In genomic region chr11:103134221-103134620, GRCm38 (mm10) we compare ENCODE assay signal across 9 mouse cellular contexts. TPM values are rescaled to one million over a fixed set of nuclear protein-coding genes. Genes with fewer than 3 reads are reported as not detected.
DNase-seq lines count a peak whose midpoint lies in the region; ATAC-seq and TF ChIP-seq lines count a peak whose summit lies in the region.
"Had no signal": no experiment of that assay in that cellular context is flagged by ENCODE, and none has a peak within 500 bp of the region (broad histone marks: within the 10 kb centered on the region; RNA-seq: fewer than 3 reads in every experiment).

No protein-coding gene starts in this region.

- ATAC-seq in heart, embryonic 15.5 days (replicated peaks; ENCODE audit: insufficient number of reproducible peaks, insufficient read depth, low FRiP score, low read depth), result no peak
- ATAC-seq in embryonic facial prominence, embryonic 12.5 days (ENCODE audit: insufficient number of reproducible peaks, insufficient read depth, low FRiP score, low TSS enrichment), result no peak
- ATAC-seq in liver, embryonic 13.5 days (ENCODE audit: low read depth), result no peak
- ATAC-seq: activated CD4-positive, CD25-positive, alpha-beta regulatory T cell, adult 4 months had no signal

- no peak for TF ChIP-seq CTCF in ES-Bruce4 (IDR thresholded peaks at IDR 0.05; ENCODE audit: low read depth, low read length)

- TF ChIP-seq EP300 in ES-Bruce4 (IDR thresholded peaks at IDR 0.05; ENCODE audit: insufficient read depth, low read depth, low read length), result no peak

- H3K4me1 ChIP-seq in heart, embryonic 15.5 days (replicated peaks), result peaks cover 35% of the 10 kb centered on the region
- peaks cover 3% of the 10 kb centered on the region for H3K4me1 ChIP-seq in ES-Bruce4 (ENCODE audit: control insufficient read depth, insufficient read depth, low read length)
- peaks cover 25% of the 10 kb centered on the region for H3K4me1 ChIP-seq in embryonic facial prominence, embryonic 12.5 days
- peaks cover 63% of the 10 kb centered on the region for H3K4me1 ChIP-seq in liver, embryonic 13.5 days (replicated peaks)

- peak overlapping the region; percentile 76 for H3K4me2 ChIP-seq in heart, embryonic 15.5 days
- no peak overlapping the region for H3K4me2 ChIP-seq in embryonic facial prominence, embryonic 12.5 days (replicated peaks)
- H3K4me2 ChIP-seq in liver, embryonic 13.5 days, result peak overlapping the region; percentile 85

- H3K9ac ChIP-seq in heart, embryonic 15.5 days, result no peak overlapping the region
- peak overlapping the region; percentile 68; the same call in 1 of the 2 replicates for H3K9ac ChIP-seq in ES-Bruce4 (ENCODE audit: low read depth, poor library complexity, severe bottlenecking)
- no peak overlapping the region for H3K9ac ChIP-seq in embryonic facial prominence, embryonic 12.5 days
- H3K9ac ChIP-seq in liver, embryonic 13.5 days, result peak overlapping the region; percentile 85

- no peaks in the 10 kb centered on the region for H3K9me3 ChIP-seq in heart, embryonic 15.5 days (replicated peaks)
- H3K9me3 ChIP-seq in ES-Bruce4 (replicated peaks; ENCODE audit: control insufficient read depth, insufficient read depth, low read length, poor library complexity, severe bottlenecking), result no peaks in the 10 kb centered on the region
- no peaks in the 10 kb centered on the region for H3K9me3 ChIP-seq in embryonic facial prominence, embryonic 12.5 days
- H3K9me3 ChIP-seq in liver, embryonic 13.5 days (replicated peaks), result no peaks in the 10 kb centered on the region

- no peaks in the 10 kb centered on the region for H3K36me3 ChIP-seq in heart, embryonic 15.5 days
- H3K36me3 ChIP-seq in ES-Bruce4 (ENCODE audit: control insufficient read depth, insufficient read depth, low read length, poor library complexity, severe bottlenecking), result peaks cover 8% of the 10 kb centered on the region; the same call in 1 of the 2 replicates
- peaks cover 8% of the 10 kb centered on the region for H3K36me3 ChIP-seq in embryonic facial prominence, embryonic 12.5 days
- H3K36me3 ChIP-seq in liver, embryonic 13.5 days, result peaks cover 13% of the 10 kb centered on the region

- no peaks in the 10 kb centered on the region for H3K27me3 ChIP-seq in heart, embryonic 15.5 days
- no peaks in the 10 kb centered on the region for H3K27me3 ChIP-seq in ES-Bruce4 (ENCODE audit: control insufficient read depth, insufficient read depth, low read length, poor library complexity, severe bottlenecking)
- H3K27me3 ChIP-seq in embryonic facial prominence, embryonic 12.5 days, result no peaks in the 10 kb centered on the region
- no peaks in the 10 kb centered on the region for H3K27me3 ChIP-seq in liver, embryonic 13.5 days

- no peak overlapping the region for H3K4me3 ChIP-seq in heart, embryonic 15.5 days
- H3K4me3 ChIP-seq in ES-Bruce4 (ENCODE audit: low read depth, low read length), result no peak overlapping the region
- peak overlapping the region; percentile 78; the same call in 1 of the 2 replicates for H3K4me3 ChIP-seq in embryonic facial prominence, embryonic 12.5 days
- peak overlapping the region; percentile 96; the same call in 1 of the 2 replicates for H3K4me3 ChIP-seq in liver, embryonic 13.5 days (replicated peaks)

- DNase-seq in heart, postnatal 25 days (ENCODE audit: low spot score), result no peak
- no peak for DNase-seq in liver, embryonic 13.5 days
- DNase-seq in urinary bladder, postnatal 4 days (ENCODE audit: low spot score in 2 of 2), result no peak
- no peak for DNase-seq in retina, embryonic 14.5 days (ENCODE audit: low spot score)
- DNase-seq in layer of hippocampus, postnatal 36 days, result no peak

- 63% methylated on average over 3 of the region's 3 CpGs for WGBS in heart, embryonic 15.5 days
- WGBS in embryonic facial prominence, embryonic 12.5 days, result 71% methylated on average over 3 of the region's 3 CpGs
- 54% methylated on average over 3 of the region's 3 CpGs for WGBS in liver, embryonic 13.5 days (ENCODE audit: insufficient replicate concordance)

- intact Hi-C loops in heart, postnatal 25 days (cut with DNase I), result no loop called here

- no peak for TF ChIP-seq POLR2A in ES-Bruce4 (IDR thresholded peaks at IDR 0.05; ENCODE audit: insufficient read depth, low read length)

- peak overlapping the region; percentile 83; the same call in 1 of the 2 replicates for H3K27ac ChIP-seq in heart, embryonic 15.5 days
- no peak overlapping the region for H3K27ac ChIP-seq in ES-Bruce4 (ENCODE audit: insufficient read depth, low read length)
- no peak overlapping the region for H3K27ac ChIP-seq in embryonic facial prominence, embryonic 12.5 days
- H3K27ac ChIP-seq in liver, embryonic 13.5 days, result peak overlapping the region; percentile 97

RNA-seq across cellular contexts. Expression of gene Hexim2, which starts 2.0 kb away (rescaled TPM):
- 5.5 and 6.4 TPM in 2 replicates for polyA plus RNA-seq in heart, embryonic 15.5 days (2015; fragmentation: Nextera tagmentation; extraction: Ambion mirVana)
- total RNA-seq in heart, postnatal 25 days (2021), result 1 to 10 TPM; 1.3 to 2.3 TPM
- 1.7 and 4.5 TPM in 2 replicates for polyA plus RNA-seq in ES-Bruce4 (2011; ENCODE audit: insufficient read depth, insufficient read length, low read depth, missing spikeins)
- 13.5 and 13.8 TPM in 2 replicates for polyA plus RNA-seq in embryonic facial prominence, embryonic 12.5 days (2016; fragmentation: Nextera tagmentation; extraction: Ambion mirVana)
- polyA plus RNA-seq in liver, embryonic 13.5 days (2015; fragmentation: Nextera tagmentation; extraction: Ambion mirVana), result 6.3 and 7.7 TPM in 2 replicates
- total RNA-seq in layer of hippocampus, postnatal 36 days (2021), result 10 to 100 TPM; 14.8 to 14.9 TPM

RNA-seq across cellular contexts. Expression of gene Hexim1, which starts 18.2 kb away (rescaled TPM):
- polyA plus RNA-seq in heart, embryonic 15.5 days (2015; fragmentation: Nextera tagmentation; extraction: Ambion mirVana), result 2.6 and 3.0 TPM in 2 replicates
- total RNA-seq in heart, postnatal 25 days (2021), result 10 to 100 TPM; 17.5 to 18.8 TPM
- polyA plus RNA-seq in ES-Bruce4 (2011; ENCODE audit: insufficient read depth, insufficient read length, low read depth, missing spikeins), result 17.2 and 20.1 TPM in 2 replicates
- polyA plus RNA-seq in embryonic facial prominence, embryonic 12.5 days (2016; fragmentation: Nextera tagmentation; extraction: Ambion mirVana), result 4.0 and 4.2 TPM in 2 replicates
- 2.6 and 3.0 TPM in 2 replicates for polyA plus RNA-seq in liver, embryonic 13.5 days (2015; fragmentation: Nextera tagmentation; extraction: Ambion mirVana)
- 10 to 100 TPM; 52.7 to 56.1 TPM for total RNA-seq in layer of hippocampus, postnatal 36 days (2021)

RNA-seq across cellular contexts. Expression of gene Acbd4, which starts 32.7 kb away (rescaled TPM):
- polyA plus RNA-seq in heart, embryonic 15.5 days (2015; fragmentation: Nextera tagmentation; extraction: Ambion mirVana), result 18.5 and 23.7 TPM in 2 replicates
- 10 to 100 TPM; 36.7 to 39.0 TPM for total RNA-seq in heart, postnatal 25 days (2021)
- 15.0 and 19.4 TPM in 2 replicates for polyA plus RNA-seq in ES-Bruce4 (2011; ENCODE audit: insufficient read depth, insufficient read length, low read depth, missing spikeins)
- polyA plus RNA-seq in embryonic facial prominence, embryonic 12.5 days (2016; fragmentation: Nextera tagmentation; extraction: Ambion mirVana), result 9.7 and 11.2 TPM in 2 replicates
- polyA plus RNA-seq in liver, embryonic 13.5 days (2015; fragmentation: Nextera tagmentation; extraction: Ambion mirVana), result 60.4 and 62.2 TPM in 2 replicates
- 10 to 100 TPM; 76.4 to 86.1 TPM for total RNA-seq in layer of hippocampus, postnatal 36 days (2021)

RNA-seq across cellular contexts. Expression of gene Plcd3, which starts 32.8 kb away (rescaled TPM):
- polyA plus RNA-seq in heart, embryonic 15.5 days (2015; fragmentation: Nextera tagmentation; extraction: Ambion mirVana), result 11.0 and 11.8 TPM in 2 replicates
- total RNA-seq in heart, postnatal 25 days (2021), result 10 to 100 TPM; 14.7 to 16.3 TPM
- 14.7 and 17.5 TPM in 2 replicates for polyA plus RNA-seq in ES-Bruce4 (2011; ENCODE audit: insufficient read depth, insufficient read length, low read depth, missing spikeins)
- 3.9 and 4.2 TPM in 2 replicates for polyA plus RNA-seq in embryonic facial prominence, embryonic 12.5 days (2016; fragmentation: Nextera tagmentation; extraction: Ambion mirVana)
- polyA plus RNA-seq in liver, embryonic 13.5 days (2015; fragmentation: Nextera tagmentation; extraction: Ambion mirVana), result 0.28 and 0.50 TPM in 2 replicates
- total RNA-seq in layer of hippocampus, postnatal 36 days (2021), result 1 to 10 TPM; 9.5 TPM

RNA-seq across cellular contexts. Expression of gene Fmnl1, which starts 36.7 kb away (rescaled TPM):
- 1.5 and 4.6 TPM in 2 replicates for polyA plus RNA-seq in heart, embryonic 15.5 days (2015; fragmentation: Nextera tagmentation; extraction: Ambion mirVana)
- 10 to 100 TPM; 15.1 to 18.2 TPM for total RNA-seq in heart, postnatal 25 days (2021)
- 1.7 and 4.9 TPM in 2 replicates for polyA plus RNA-seq in ES-Bruce4 (2011; ENCODE audit: insufficient read depth, insufficient read length, low read depth, missing spikeins)
- 0.97 and 1.8 TPM in 2 replicates for polyA plus RNA-seq in embryonic facial prominence, embryonic 12.5 days (2016; fragmentation: Nextera tagmentation; extraction: Ambion mirVana)
- 3.0 TPM in 2 replicates for polyA plus RNA-seq in liver, embryonic 13.5 days (2015; fragmentation: Nextera tagmentation; extraction: Ambion mirVana)
- total RNA-seq in layer of hippocampus, postnatal 36 days (2021), result 100 to 1,000 TPM; 136 to 154 TPM

Comparison
In these comparisons a context has a peak if more than half of its experiments do, and no peak if none do; other contexts are left out.
1. H3K27ac ChIP-seq: peak in heart, embryonic 15.5 days (single experiment) and liver, embryonic 13.5 days (single experiment); none in ES-Bruce4 (single experiment) and embryonic facial prominence, embryonic 12.5 days (single experiment).
2. H3K4me3 ChIP-seq: peak in embryonic facial prominence, embryonic 12.5 days (single experiment) and liver, embryonic 13.5 days (single experiment); none in heart, embryonic 15.5 days (single experiment) and ES-Bruce4 (single experiment).
3. H3K9ac ChIP-seq: peak in ES-Bruce4 (single experiment) and liver, embryonic 13.5 days (single experiment); none in heart, embryonic 15.5 days (single experiment) and embryonic facial prominence, embryonic 12.5 days (single experiment).